14 mouse cellular contexts compared by ENCODE assay signal in the genomic region with DNA sequence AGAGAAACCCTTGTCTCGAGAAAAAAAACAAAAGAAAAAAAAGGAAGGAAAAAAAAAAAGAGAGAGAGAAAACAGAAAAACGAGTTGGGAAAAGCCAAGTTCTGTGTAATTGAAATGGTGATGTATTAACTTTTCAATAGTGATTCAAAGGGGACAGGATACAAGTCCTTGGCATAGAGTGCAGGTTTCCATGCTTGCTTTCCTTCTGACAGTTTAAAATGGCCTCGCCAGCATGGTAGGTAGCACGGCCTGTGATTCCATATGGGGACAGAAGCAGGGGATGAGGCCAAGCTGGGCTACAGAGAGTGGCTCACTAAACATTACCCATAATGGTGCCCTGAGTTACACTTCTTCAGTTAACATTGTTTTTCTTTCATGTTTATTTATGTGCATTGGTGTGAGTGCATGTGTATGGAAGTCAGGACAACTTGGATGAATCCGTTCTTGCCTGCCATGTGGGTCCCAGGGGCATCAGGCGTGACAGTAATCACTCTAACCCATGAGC. TPM values are rescaled to one million over a fixed set of nuclear protein-coding genes. Genes with fewer than 3 reads are reported as not detected.
"Had no signal": no experiment of that assay in that cellular context is flagged by ENCODE, and none has a peak within 500 bp of the region (broad histone marks: within the 10 kb centered on the region; RNA-seq: fewer than 3 reads in every experiment).

No protein-coding gene starts in this region.

- H3K9me3 ChIP-seq: limb, embryonic 12.5 days; liver, embryonic 13.5 days; lung, embryonic 15.5 days; megakaryocyte, embryonic 14.5 days; midbrain, embryonic 12.5 days had no signal

- H3K4me1 ChIP-seq: limb, embryonic 12.5 days; liver, embryonic 13.5 days; lung, embryonic 15.5 days; midbrain, embryonic 12.5 days had no signal

- H3K9ac ChIP-seq: limb, embryonic 12.5 days; liver, embryonic 13.5 days; liver, postnatal 0 days; lung, embryonic 15.5 days; midbrain, embryonic 12.5 days had no signal

- H3K27me3 ChIP-seq: limb, embryonic 12.5 days; liver, embryonic 13.5 days; lung, embryonic 15.5 days; megakaryocyte, embryonic 14.5 days; midbrain, embryonic 12.5 days had no signal

- H3K27ac ChIP-seq: limb, embryonic 12.5 days; liver, embryonic 13.5 days; lung, embryonic 15.5 days; macrophage; midbrain, embryonic 12.5 days; stomach, postnatal 0 days had no signal

- ATAC-seq: liver, postnatal 0 days had no signal

- H3K4me2 ChIP-seq: limb, embryonic 12.5 days; liver, embryonic 13.5 days; lung, embryonic 15.5 days; midbrain, embryonic 12.5 days had no signal

- H3K4me3 ChIP-seq: limb, embryonic 12.5 days; liver, embryonic 13.5 days; lung, embryonic 15.5 days; megakaryocyte, embryonic 14.5 days; midbrain, embryonic 12.5 days had no signal

- DNase-seq: layer of hippocampus, adult 9-11 months; liver; liver, embryonic 13.5 days; liver, postnatal 0 days; lung, postnatal 14 days; right cerebral cortex, postnatal 14 days had no signal

RNA-seq across cellular contexts. Expression of gene Prdm12, which starts 41.9 kb away (rescaled TPM):
- polyA plus RNA-seq: intestine, embryonic 14.5 days; liver, embryonic 13.5 days; liver, postnatal 0 days; macrophage; small intestine, adult 2 months; stomach, postnatal 0 days had no signal
